Mouse (Mus musculus) forebrain, embryonic 11.5 days (tissue): ENCODE results near the gene Etv6. TPM values are rescaled to one million over a fixed set of nuclear protein-coding genes. Genes with fewer than 3 reads are reported as not detected.

Experiments
- ATAC-seq: fragments of 200-750 bp; cut with Nextera tagmentation; replicated peaks from 2 replicates; pipeline ENCODE4 v1.8.0; 2017; ENCODE audit warnings: moderate TSS enrichment; ENCODE audit not compliant: low FRiP score
- DNase-seq: peaks from one replicate; pipeline ENCODE4 v3.0.0-alpha.2; 2017; ENCODE audit warnings: low spot score
- H3K27ac ChIP-seq: fragments of 300-500 bp; sonication (generic); 2 replicates; pipeline ENCODE4 v1.5.1; 2014; ENCODE audit warnings: low read depth, low read length
- H3K27me3 ChIP-seq: fragments of 300-500 bp; sonication (generic); 2 replicates; pipeline ENCODE4 v1.6.1; 2014; ENCODE audit warnings: mild to moderate bottlenecking, low read length, mixed read lengths; ENCODE audit not compliant: control insufficient read depth, insufficient read depth
- H3K36me3 ChIP-seq: fragments of 300-500 bp; sonication (generic); 2 replicates; pipeline ENCODE4 v1.6.1; 2014; ENCODE audit warnings: mild to moderate bottlenecking, low read length, moderate library complexity, mixed read lengths; ENCODE audit not compliant: control insufficient read depth, insufficient read depth
- H3K4me1 ChIP-seq: fragments of 300-500 bp; sonication (generic); replicated peaks from 2 replicates; pipeline ENCODE4 v1.6.1; 2014; ENCODE audit warnings: low read length, mixed read lengths; ENCODE audit not compliant: control insufficient read depth, insufficient read depth
- H3K4me2 ChIP-seq: fragments of 300-500 bp; sonication (generic); 2 replicates; pipeline ENCODE4 v1.6.1; 2014; ENCODE audit warnings: low read depth, mild to moderate bottlenecking, low read length, moderate library complexity, mixed read lengths; ENCODE audit not compliant: severe bottlenecking
- H3K4me3 ChIP-seq: fragments of 300-500 bp; sonication (generic); 2 replicates; pipeline ENCODE4 v1.5.1; 2014; ENCODE audit warnings: low read depth, low read length
- H3K9ac ChIP-seq: fragments of 300-500 bp; sonication (generic); 2 replicates; pipeline ENCODE4 v1.6.1; 2014; ENCODE audit warnings: low read length
- H3K9me3 ChIP-seq: fragments of 300-500 bp; sonication (generic); 2 replicates; pipeline ENCODE4 v1.6.1; 2016; ENCODE audit warnings: low read length, mixed read lengths; ENCODE audit not compliant: control insufficient read depth
- WGBS: fragments of 180-500 bp; shearing (Covaris S2); extraction: QIAGEN DNeasy Blood & Tissue Kit; methylation state at CpG from one replicate; pipeline ENCODE4 v1.1.7; 2014; 5-methylcytosine and 5-hydroxymethylcytosine counted together
- polyA plus RNA-seq: library from polyadenylated mRNA; unstranded; fragments of >200 nt; fragmentation: Nextera tagmentation; extraction: Ambion mirVana; gene quantifications from 2 replicates; pipeline ENCODE4 v1.2.1, GENCODE M21; 2014

Gene Etv6
- polyA plus RNA-seq, 1 experiment from 2014 or later, result 20.9 TPM

DNA sequence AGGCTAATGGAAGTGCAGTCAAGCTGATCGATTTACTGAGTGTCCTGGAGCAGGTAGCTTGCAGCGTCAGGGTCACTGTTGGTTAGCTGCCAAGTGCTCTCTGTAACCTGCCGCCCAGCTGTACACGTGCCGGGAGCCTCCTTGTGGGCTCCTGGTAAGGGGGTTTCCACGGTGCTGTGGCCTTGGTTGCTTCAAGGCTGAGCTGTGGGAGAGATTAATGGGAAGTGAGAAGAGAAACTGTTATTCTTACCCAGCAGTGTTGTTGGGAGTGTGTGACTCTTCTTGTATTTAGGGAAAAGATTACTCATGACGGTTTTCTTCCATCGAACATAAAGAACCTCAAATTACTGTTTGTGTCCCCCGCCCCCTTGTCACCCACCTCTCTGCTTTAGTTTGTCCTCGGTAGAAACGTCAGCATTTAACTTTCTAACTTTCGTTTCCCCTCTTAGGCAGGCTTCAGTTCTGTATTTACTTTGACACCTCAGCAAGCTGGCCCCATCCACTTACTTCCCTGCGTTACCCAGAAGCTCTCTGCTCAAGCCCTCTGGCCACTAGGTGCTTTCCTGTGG lies 184.8 kb downstream of the Etv6 start:
- no peaks in the 10 kb centered on the region for H3K36me3 ChIP-seq
- H3K4me3 ChIP-seq, result no peak overlapping the region
- DNase-seq (no peak), ATAC-seq (no peak)
- no peak overlapping the region for H3K9ac ChIP-seq
- peaks cover 4% of the 10 kb centered on the region; the same call in 1 of the 2 replicates for H3K4me1 ChIP-seq
- no peaks in the 10 kb centered on the region for H3K9me3 ChIP-seq
- WGBS, result 87% methylated on average over 13 of the region's 13 CpGs
- H3K4me2 ChIP-seq, result no peak overlapping the region
- no peak overlapping the region for H3K27ac ChIP-seq
- H3K27me3 ChIP-seq, result no peaks in the 10 kb centered on the region

DNA sequence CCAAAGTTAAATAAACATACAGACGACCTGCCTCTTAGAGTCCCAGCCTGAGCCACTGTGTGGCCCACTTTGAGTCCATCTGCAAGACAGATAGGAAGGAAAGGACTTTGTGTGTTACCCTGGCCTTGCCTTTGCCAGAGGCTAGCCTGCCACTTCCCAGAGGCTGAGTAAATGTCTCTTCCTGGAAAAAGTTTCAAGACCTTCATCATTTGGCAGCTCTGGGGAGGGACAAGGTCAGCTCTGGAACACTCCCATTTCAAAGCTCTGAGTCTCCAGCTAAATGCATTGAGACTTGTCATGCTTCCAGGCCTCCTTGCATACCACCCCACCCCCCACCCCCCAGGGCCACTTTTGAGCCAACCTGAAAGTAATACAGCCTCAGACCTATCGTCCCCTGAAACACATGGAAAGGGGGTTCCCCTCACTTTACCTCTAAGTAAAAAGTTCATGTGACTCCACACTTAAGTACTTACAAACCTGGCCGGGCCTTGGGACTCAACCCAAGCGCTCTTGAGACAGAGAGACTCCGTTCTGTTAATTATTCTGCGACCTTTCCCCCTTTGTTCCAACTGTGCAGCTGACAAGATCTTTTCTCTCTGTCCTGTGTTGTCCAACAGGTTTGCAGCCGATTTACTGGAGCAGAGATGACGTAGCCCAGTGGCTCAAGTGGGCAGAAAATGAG lies 186.9 kb downstream of the Etv6 start:
- ATAC-seq (peak; percentile 42), DNase-seq (no peak)
- Histone ChIP-seq H3K4me2 (no peak overlapping the region), H3K27ac (no peak overlapping the region), H3K4me3 (no peak overlapping the region), H3K9ac (no peak overlapping the region), H3K36me3 (no peaks in the 10 kb centered on the region), H3K27me3 (no peaks in the 10 kb centered on the region), H3K9me3 (no peaks in the 10 kb centered on the region), H3K4me1 (peaks cover 4% of the 10 kb centered on the region; the same call in 1 of the 2 replicates)
- 25% methylated on average over 8 of the region's 8 CpGs for WGBS

DNA sequence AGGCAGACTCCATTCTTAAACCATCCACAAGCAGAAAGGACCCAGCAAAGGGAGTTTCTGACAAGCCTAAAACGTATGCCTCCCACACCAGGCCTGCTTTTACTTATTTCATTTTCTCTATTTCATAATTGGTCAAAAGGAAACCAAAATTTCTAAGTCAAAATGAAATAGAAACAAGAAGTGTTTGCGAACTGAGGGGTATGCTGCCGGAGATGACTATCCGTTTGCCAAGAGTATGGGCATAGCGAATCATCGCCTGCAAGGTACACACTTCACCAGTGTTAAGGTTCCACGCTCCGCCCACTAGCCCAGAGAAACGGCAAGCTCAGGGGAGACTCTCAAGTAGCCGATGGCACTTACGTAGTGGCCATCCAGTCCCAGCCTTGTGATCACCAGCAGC lies 190.1 kb downstream of the Etv6 start:
- WGBS, result 95% methylated on average over 11 of the region's 11 CpGs
- peaks cover 4% of the 10 kb centered on the region; the same call in 1 of the 2 replicates for H3K4me1 ChIP-seq

DNA sequence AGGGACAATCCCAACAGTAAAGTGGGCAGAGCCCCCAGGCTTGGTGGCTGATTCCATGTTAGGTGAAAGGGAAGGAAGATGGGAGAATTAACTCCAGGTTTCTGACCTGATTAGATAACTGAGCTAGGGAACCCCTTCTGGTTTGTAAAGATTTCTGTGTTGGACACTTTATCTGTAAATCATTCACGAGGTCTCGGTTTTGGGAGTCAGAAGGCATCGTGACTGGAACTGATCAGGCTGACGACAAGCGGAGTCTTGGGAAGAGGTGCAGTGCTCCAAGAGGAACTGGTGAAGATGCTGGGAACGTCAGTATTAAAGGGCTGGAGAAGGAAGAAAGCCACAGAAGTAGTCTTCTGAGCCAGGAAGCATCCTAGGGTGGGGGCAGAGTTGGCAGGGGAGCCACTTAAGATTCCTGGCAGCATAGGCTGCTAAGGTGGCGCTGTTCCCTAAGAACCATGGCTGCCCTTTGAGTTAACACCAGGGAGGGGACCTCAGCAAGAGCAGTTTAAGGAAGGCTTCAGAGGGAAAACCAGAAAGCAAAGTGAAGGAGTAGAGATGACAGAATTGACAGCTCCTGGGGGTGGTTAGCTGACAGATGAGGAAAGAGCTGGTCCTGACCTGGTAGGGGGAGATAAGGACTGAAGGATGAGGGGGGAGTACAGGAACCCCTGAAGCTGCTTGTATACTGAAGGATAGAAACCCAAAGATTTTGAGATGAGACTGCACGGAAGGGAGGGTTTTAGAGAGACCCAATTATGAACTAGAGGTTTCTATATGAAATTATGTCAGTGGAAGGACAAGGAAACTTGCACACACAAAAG lies 191.1 kb downstream of the Etv6 start:
- H3K4me1 ChIP-seq, result peaks cover 4% of the 10 kb centered on the region; the same call in 1 of the 2 replicates
- no peak for ATAC-seq
- H3K36me3 ChIP-seq, result no peaks in the 10 kb centered on the region
- H3K9me3 ChIP-seq, result no peaks in the 10 kb centered on the region
- no peak overlapping the region for H3K4me3 ChIP-seq
- no peak overlapping the region for H3K4me2 ChIP-seq
- WGBS, result 92% methylated on average over 8 of the region's 8 CpGs
- H3K9ac ChIP-seq, result no peak overlapping the region
- no peak for DNase-seq
- H3K27me3 ChIP-seq, result no peaks in the 10 kb centered on the region
- no peak overlapping the region for H3K27ac ChIP-seq

More for the DNA sequence above, 190.1 kb downstream of the Etv6 start:
- no peak for DNase-seq
- Histone ChIP-seq H3K9me3 (no peaks in the 10 kb centered on the region), H3K27me3 (no peaks in the 10 kb centered on the region), H3K4me3 (no peak overlapping the region), H3K9ac (no peak overlapping the region), H3K4me2 (no peak overlapping the region), H3K36me3 (no peaks in the 10 kb centered on the region), H3K27ac (no peak overlapping the region)
- no peak for ATAC-seq

DNA sequence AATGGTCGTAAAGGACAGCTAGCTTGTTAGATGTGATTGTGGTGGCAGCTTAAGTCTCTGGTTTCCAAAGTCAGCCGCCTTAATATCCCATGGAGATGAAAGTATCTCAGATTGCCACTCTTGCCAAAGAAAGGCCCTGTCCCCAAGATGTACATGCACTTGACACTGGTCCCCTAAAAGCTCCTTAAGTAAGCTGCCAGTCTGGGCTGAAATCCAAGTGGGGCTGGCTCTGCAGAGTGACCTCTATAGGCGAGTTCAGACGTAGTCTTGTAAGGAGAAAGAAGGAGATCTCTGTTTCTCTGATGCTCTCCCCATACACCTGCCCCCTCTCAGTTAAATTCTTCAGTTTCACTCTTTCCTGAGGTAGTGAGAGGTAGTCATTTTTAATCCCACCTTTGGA lies 200.8 kb downstream of the Etv6 start:
- no peaks in the 10 kb centered on the region; the same call in 1 of the 2 replicates for H3K36me3 ChIP-seq
- DNase-seq (no peak), ATAC-seq (no peak)
- no peak overlapping the region for H3K9ac ChIP-seq
- H3K27ac ChIP-seq, result no peak overlapping the region
- WGBS, result 82% methylated on average over 4 of the region's 4 CpGs
- H3K4me1 ChIP-seq, result no peaks in the 10 kb centered on the region
- H3K4me3 ChIP-seq, result no peak overlapping the region
- no peak overlapping the region for H3K4me2 ChIP-seq
- H3K27me3 ChIP-seq, result no peaks in the 10 kb centered on the region
- H3K9me3 ChIP-seq, result no peaks in the 10 kb centered on the region

DNA sequence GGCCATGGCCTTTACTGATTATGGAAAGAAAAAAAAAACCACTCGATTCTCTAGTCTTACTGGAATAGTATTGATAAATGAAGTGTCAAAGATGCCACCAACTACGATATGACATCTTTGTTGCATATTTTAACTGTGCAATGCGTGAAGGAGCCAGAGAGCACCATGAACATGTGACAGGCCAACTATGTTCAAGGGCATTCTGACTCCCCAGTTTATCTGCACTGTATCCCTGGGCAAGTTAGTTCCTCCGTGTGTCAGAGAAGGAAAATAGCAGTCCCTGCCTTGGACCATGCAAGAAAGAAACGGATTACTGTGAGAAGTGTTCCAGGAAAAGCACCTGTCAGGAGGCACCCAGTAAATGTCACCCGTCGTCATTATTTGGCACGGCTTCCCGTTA lies 203.0 kb downstream of the Etv6 start:
- no peaks in the 10 kb centered on the region; the same call in 1 of the 2 replicates for H3K36me3 ChIP-seq
- no peaks in the 10 kb centered on the region for H3K9me3 ChIP-seq
- DNase-seq (no peak), ATAC-seq (no peak)
- H3K4me3 ChIP-seq, result no peak overlapping the region
- H3K27me3 ChIP-seq, result no peaks in the 10 kb centered on the region
- no peak overlapping the region for H3K27ac ChIP-seq
- no peaks in the 10 kb centered on the region for H3K4me1 ChIP-seq
- no peak overlapping the region for H3K9ac ChIP-seq
- WGBS, result 90% methylated on average over 9 of the region's 9 CpGs
- H3K4me2 ChIP-seq, result no peak overlapping the region

DNA sequence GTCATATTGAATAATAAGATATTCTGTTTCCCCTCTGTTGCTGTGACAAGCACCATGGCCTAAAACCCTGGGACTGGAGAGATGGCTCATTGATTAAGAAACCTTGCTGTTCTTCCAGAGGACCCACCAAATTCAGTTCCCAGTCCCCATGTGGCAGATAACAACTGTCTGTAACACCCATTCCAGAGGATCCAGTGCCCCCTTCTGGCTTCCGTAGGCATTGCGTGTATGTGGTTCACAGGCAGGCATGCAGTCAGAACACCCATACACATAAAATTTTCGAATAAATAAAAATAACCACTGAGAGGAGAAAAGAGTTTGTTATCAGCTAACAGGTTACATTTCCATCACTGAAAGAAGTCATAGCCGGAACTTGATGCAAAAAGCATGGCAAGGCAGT lies 205.5 kb downstream of the Etv6 start:
- Histone ChIP-seq H3K27me3 (no peaks in the 10 kb centered on the region), H3K4me1 (no peaks in the 10 kb centered on the region), H3K9me3 (no peaks in the 10 kb centered on the region), H3K4me3 (no peak overlapping the region), H3K36me3 (no peaks in the 10 kb centered on the region; the same call in 1 of the 2 replicates), H3K27ac (no peak overlapping the region), H3K9ac (no peak overlapping the region), H3K4me2 (no peak overlapping the region)
- DNase-seq, result no peak
- ATAC-seq, result no peak
- 96% methylated on average over 4 of the region's 4 CpGs for WGBS

DNA sequence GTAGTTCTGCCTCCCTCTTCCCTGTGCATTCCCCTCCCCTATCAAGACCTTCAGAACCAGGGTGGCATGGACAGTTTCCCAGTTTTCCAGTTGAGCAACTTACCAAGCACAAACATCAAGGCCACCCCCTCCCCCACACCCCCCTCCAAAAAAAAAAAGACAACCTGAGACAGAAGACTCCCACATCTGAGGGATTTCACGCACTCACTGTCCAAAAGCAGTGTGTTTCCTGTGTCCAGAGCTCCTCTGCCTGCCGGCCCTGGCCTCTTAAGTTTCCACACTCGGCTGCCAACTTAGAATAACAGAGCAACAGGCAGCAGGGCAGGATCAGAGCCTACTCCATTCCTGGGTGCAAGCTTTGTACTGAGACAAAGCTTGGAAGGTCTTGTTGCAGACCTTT lies 207.6 kb downstream of the Etv6 start:
- H3K4me3 ChIP-seq, result no peak overlapping the region
- no peaks in the 10 kb centered on the region for H3K4me1 ChIP-seq
- H3K4me2 ChIP-seq, result no peak overlapping the region
- ATAC-seq (no peak), DNase-seq (no peak)
- H3K9ac ChIP-seq, result no peak overlapping the region
- no peak overlapping the region for H3K27ac ChIP-seq
- no peaks in the 10 kb centered on the region for H3K9me3 ChIP-seq
- no peaks in the 10 kb centered on the region for H3K27me3 ChIP-seq
- H3K36me3 ChIP-seq, result no peaks in the 10 kb centered on the region; the same call in 1 of the 2 replicates
- WGBS, result 85% methylated on average over 3 of the region's 3 CpGs
